Mouse (Mus musculus) common myeloid progenitor, adult 5-6 weeks (primary cell): ENCODE data around the gene Gse1. TPM values are rescaled to one million over a fixed set of nuclear protein-coding genes. Genes with fewer than 3 reads are reported as not detected.
A peak's percentile ranks its signal among the peaks of the same experiment; 100 is the strongest.

Source experiments
- ATAC-seq: replicated peaks from 2 replicates; pipeline ENCODE4 v1.8.0; 2016; ENCODE audit warnings: low read depth, mild to moderate bottlenecking, moderate TSS enrichment, inconsistent platforms; ENCODE audit not compliant: poor library complexity, severe bottlenecking
- total RNA-seq: library from RNA; stranded (forward); fragments of 200-1000, 187-1606 nt; gene quantifications from 2 replicates; pipeline ENCODE4 v1.2.3, GENCODE M21; 2017

Gene Gse1
- total RNA-seq, 1 experiment from 2014 or later: 46.6 TPM

GRCm38 (mm10) chr8:120568164-120568798 lies 340.0 kb downstream of the Gse1 start:
- ATAC-seq: no peak

- ATAC-seq: no peak
Measured at GRCm38 (mm10) chr8:120569123-120569522, 340.9 kb downstream of the Gse1 start.

- peak; percentile 48; the same call in 1 of the 2 replicates for ATAC-seq
Measured at GRCm38 (mm10) chr8:120569939-120570715, 341.9 kb downstream of the Gse1 start.

- ATAC-seq: no peak
Measured at GRCm38 (mm10) chr8:120571561-120571960, 343.3 kb downstream of the Gse1 start.

GRCm38 (mm10) chr8:120572534-120572933 lies 344.3 kb downstream of the Gse1 start:
- peak; percentile 43 for ATAC-seq

- no peak for ATAC-seq
Measured at GRCm38 (mm10) chr8:120573866-120574265, 345.6 kb downstream of the Gse1 start.

GRCm38 (mm10) chr8:120574941-120575340 lies 346.7 kb downstream of the Gse1 start:
- ATAC-seq: no peak

- ATAC-seq: no peak
Measured at GRCm38 (mm10) chr8:120575801-120576200, 347.5 kb downstream of the Gse1 start.

- ATAC-seq: no peak
Measured at GRCm38 (mm10) chr8:120577821-120578220, 349.6 kb downstream of the Gse1 start.

GRCm38 (mm10) chr8:120580336-120581000 lies 352.2 kb downstream of the Gse1 start:
- no peak for ATAC-seq

GRCm38 (mm10) chr8:120581329-120581728 lies 353.1 kb downstream of the Gse1 start:
- no peak for ATAC-seq

GRCm38 (mm10) chr8:120581811-120582210 lies 353.6 kb downstream of the Gse1 start:
- ATAC-seq: no peak

- ATAC-seq: no peak
Measured at GRCm38 (mm10) chr8:120585521-120585920, 357.3 kb downstream of the Gse1 start.

- ATAC-seq: peak; percentile 95
Measured at GRCm38 (mm10) chr8:120588908-120589771, 360.9 kb downstream of the Gse1 start, which contains the start of gene Gins2. Gene Gins2 (minus strand): TSS chr8:120589304.

GRCm38 (mm10) chr8:120589921-120590320 lies 361.7 kb downstream of the Gse1 start:
- no peak for ATAC-seq

- no peak for ATAC-seq
Measured at GRCm38 (mm10) chr8:120591587-120592292, 363.5 kb downstream of the Gse1 start.

GRCm38 (mm10) chr8:120594571-120594970 lies 366.3 kb downstream of the Gse1 start:
- ATAC-seq: no peak

GRCm38 (mm10) chr8:120595963-120596362 lies 367.7 kb downstream of the Gse1 start:
- ATAC-seq: peak; percentile 78

- ATAC-seq: no peak
Measured at GRCm38 (mm10) chr8:120598579-120598978, 370.3 kb downstream of the Gse1 start.
